Mouse (Mus musculus) thymus, adult 2 months (tissue): Measurements from ENCODE around the gene Wdr75.

Source experiments
- CTCF ChIP-seq: fragments of 200-500 bp; IDR thresholded peaks from 2 replicates; pipeline ENCODE4 v1.5.1; 2012; ENCODE audit warnings: mild to moderate bottlenecking, control low read depth, low read length, moderate library complexity, borderline replicate concordance; ENCODE audit not compliant: control insufficient read depth, poor library complexity, insufficient read depth; ENCODE audit errors: extremely low read depth
- POLR2A ChIP-seq: fragments of 200-500 bp; IDR thresholded peaks from 2 replicates; pipeline ENCODE4 v1.6.1; 2012; ENCODE audit warnings: mild to moderate bottlenecking, low read length, control low read depth, moderate library complexity; ENCODE audit not compliant: control insufficient read depth, poor library complexity, insufficient read depth; ENCODE audit errors: extremely low read depth

- TF ChIP-seq CTCF: no peak
- no peak for TF ChIP-seq POLR2A
Observed at GRCm38 (mm10) chr1:45760667-45761467, 34.1 kb upstream of the Wdr75 start.
